Mouse (Mus musculus): ENCODE data around the gene Lingo3.

DNA sequence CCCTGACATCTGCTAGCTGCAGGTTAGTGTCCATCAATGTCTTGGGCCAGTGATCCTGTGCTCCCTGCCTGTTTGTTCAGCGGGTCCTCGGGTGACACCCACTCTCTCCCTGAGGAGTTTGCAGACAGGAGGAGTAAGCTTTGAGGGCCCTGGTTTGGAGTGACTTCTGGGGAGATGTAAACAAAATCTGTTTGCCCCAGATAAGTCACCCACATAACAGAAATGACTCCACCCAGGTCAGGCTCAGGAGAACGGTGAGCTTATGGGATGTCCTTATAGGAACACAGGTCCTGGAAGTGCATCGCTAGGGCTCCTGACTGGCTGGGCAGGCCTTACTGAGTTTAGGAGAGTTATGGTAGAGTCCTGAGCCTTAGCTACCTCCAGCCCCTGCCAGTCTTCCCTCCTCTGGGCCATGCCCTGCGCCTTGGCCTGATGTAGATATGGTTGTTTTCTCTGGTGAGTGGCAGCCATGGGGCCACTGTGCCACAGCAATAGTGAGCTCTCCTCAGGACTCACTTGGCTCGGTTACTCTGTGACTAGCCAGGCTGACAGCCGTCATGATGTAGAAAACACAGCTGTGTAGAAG is 14.6 kb upstream of the Lingo3 start:
- TF ChIP-seq CTCF (IDR thresholded peaks at IDR 0.05; ENCODE audit: borderline replicate concordance, insufficient read depth, low read length) (no peak), POLR2A (IDR thresholded peaks at IDR 0.05; ENCODE audit: low read depth, low read length) (no peak)
